Mouse (Mus musculus) bone marrow macrophage, adult 2 months (primary cell): ENCODE results near the gene Hscb.

Source experiments
- CTCF ChIP-seq: IDR thresholded peaks from 2 replicates; pipeline ENCODE4 v1.5.1; 2012; ENCODE audit warnings: low read depth, mild to moderate bottlenecking, low read length, moderate library complexity
- POLR2A ChIP-seq: IDR thresholded peaks from 2 replicates; pipeline ENCODE4 v1.6.1; 2012; ENCODE audit warnings: mild to moderate bottlenecking, low read depth, low read length, borderline replicate concordance

GRCm38 (mm10) chr5:110859013-110859650 is 19.6 kb upstream of the Hscb start:
- TF ChIP-seq CTCF = no peak
- no peak for TF ChIP-seq POLR2A
